Mouse (Mus musculus) cerebellum, adult 11-12 months (tissue): ENCODE measurements around the gene Abca4.
"Not testable (repeated sequence)": the region's sequence is repeated elsewhere in the genome, so short reads cannot be mapped to it uniquely, and the experiment has no call there.

Experiments
- DNase-seq: peaks from one replicate; pipeline ENCODE4 v3.0.0; 2022

Gene Abca4

DNA sequence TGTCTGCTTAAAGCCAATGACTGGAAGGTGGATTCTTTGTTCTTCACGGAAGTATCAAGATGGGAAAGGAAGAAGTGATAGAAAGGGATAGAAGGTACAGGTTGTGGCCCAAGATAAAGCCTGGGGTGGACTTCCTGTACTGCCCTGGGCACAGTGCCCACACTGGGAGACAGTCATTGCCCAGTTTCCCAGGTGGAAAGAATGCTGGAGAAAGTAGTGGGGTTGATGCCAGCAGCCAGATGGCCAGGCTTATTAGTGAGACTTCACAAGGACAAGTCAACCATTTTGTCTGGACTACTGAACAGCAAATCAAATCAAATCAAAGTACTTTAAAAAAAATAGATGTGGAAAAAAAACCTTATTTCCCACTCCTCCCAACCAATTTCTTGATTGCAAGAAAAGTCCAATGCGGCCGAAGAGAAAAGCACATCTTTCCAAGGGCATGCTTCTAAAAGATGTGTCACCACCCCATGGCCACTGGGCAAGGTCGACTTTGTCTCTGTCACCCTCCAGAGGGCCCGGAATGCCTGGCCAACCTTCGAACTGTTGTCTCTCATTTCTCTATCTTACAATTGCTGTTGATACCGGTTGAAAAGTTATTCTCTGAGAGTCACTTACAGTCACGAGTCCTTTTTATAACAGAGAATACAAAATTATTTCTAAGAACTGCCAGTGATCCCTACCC lies 132.6 kb downstream of the Abca4 start:
- DNase-seq = peak; percentile 97

DNA sequence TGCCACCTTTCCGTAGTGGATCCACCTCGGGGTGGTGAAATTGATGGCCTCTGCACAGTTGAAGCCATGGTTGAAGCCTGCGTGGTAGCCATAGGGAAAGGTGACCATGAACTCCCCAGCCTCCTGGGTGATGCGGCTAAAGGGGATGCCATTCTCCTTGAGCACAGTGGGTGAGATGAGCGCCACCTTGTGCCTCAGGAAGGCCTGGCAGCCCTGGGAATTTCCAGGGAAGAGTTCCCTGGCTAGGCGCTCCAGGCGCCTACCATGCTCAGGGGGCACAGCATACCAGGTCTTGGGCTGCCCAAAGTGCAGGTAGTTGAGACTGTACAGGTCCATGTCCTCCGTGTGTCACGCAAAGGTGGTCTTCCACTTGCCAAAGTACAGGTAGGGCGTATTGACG lies 139.9 kb downstream of the Abca4 start:
- DNase-seq = no peak

DNA sequence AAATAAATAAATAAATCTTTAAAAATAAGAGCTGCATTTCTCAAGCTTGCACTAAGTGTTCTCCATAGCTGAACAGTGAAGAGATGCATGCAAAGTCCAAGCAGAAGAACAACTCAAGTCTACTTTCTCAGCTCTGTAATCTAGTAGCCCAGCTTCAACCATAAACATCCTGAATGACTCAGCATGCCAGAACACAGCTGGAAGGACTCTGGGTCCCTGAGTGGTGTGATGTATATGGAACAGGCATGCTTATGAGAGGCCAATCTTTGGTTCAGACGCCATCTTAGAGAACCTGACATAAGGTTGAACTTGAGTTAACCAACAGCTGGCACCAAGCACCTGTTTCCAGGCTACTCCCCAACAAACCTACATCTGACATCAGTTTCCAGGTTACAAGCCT lies 142.7 kb downstream of the Abca4 start:
- no peak for DNase-seq

DNA sequence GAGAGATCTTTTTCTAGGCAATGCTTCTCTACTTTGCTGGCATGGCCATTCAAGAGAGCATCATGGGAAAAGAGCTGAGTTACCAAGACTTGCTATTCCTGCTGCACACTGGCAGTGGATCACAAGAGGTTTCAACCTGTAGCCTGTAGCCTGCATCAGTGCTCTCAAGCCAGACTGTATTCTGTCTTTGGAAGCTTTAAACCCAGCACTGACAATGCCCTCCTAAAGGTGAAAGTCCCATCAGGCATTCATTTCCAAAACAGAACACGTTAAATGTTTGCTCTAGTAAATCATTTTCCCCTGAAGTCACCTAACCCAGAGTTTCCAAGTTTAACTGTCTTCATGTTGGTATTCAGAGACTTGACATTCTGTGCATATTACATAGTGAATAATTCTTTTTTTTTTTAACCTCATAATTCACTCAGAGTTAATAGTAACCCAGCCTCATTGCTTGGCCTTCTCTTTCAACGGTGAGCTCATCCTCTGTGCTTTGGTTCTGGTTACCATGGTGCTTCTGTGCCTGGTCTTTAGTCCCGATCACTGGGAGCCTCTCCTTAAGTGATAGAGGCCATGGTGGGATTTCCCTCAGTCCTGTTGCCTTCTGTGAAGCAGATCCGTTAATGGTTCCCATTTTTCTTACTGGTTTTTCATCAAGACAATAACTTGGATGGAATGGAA lies 152.5 kb downstream of the Abca4 start:
- DNase-seq = no peak

DNA sequence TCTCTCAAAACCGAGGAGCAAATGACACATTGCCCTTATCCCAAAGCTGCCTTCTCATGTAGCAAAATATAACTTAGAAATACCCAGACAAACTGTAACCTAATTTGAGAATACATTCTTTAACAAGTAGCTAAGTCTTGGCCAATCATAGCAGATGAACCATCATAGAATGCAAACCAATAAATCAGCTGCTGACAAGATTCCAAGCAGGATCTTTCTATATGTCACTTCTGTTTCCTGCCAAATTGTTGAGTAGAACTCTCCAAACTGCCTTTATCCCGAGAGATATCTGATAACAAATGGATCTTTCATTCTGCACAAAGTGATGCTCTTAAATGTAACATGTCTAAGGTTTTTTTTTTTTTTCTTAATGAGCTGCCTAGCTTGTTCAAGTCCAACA lies 154.3 kb downstream of the Abca4 start:
- DNase-seq = no peak

DNA sequence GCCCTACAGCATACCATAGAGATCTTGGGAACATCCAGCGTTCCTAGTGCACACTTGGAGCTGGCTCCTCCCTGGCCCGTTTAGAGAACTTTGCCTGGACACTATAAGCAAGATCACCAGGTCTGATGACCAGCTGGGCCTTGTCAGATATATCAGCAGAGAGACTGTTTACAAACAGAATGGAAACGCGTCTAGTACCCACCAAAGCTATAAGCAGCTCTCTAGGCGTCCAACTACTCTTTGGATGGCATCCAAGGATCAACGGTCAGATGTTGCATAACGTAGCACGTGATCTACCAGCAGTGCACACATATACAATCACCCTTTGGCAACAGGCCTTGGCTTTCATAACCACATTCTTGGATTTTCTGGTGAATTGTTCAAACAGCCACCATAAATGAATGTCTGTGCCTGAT lies 154.7 kb downstream of the Abca4 start:
- peak; percentile 52 for DNase-seq

DNA sequence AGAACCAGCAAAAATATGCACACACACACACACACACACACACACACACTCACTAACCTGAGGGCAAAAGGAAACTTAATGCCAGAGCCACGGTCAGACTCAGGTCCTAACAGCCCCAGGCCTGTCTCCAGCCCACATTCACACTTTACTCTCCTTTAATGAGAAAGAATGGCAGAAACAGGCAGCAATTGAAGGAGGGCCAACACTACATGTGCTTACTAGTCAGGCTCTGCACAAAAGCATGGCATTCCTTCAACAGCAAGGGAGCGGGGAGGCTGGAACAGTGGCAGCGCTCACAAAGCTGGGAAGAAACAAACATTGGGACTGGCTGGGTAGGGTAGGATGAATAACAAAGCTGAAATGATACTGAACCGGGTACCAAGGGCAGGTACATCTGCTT lies 155.4 kb downstream of the Abca4 start:
- DNase-seq = no peak

DNA sequence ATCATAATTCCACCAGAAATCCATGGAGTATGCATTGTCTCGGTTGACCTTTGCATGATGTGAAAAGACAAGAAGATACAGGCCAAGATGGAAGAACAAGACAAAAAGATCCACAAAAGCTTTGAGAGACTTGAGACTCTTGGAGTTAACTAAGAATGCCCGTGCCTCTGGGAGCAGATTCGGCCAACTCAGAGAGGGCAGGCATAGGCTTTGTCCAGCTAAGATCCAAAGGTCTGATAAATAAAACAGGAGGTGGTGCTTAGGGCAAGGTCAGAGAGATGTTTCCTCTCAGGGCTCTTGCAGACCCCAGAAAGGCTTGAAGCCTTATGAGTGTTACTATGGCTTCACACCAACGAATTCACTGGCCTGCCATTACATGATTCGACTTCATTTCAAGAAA lies 155.8 kb downstream of the Abca4 start:
- DNase-seq = no peak

DNA sequence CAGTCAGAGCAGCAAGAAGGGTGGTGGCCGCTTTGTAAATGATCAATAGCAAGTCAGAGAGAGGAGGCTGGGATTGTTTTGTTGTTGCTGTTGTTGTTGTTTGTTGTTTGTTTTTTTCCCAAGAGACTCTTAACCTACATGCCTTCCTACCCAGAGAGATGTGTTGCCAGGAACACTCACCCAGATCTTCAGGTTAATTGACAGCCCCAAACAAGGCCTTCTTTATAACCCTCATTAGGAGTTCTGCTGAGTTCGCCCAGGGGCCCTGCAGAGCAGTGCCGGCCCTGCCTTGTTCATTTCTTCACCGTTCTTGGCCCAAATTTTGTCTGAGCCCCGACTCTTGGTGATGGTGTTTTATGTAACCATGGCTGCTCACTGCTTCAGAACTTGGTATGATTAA lies 156.2 kb downstream of the Abca4 start:
- no peak for DNase-seq

DNA sequence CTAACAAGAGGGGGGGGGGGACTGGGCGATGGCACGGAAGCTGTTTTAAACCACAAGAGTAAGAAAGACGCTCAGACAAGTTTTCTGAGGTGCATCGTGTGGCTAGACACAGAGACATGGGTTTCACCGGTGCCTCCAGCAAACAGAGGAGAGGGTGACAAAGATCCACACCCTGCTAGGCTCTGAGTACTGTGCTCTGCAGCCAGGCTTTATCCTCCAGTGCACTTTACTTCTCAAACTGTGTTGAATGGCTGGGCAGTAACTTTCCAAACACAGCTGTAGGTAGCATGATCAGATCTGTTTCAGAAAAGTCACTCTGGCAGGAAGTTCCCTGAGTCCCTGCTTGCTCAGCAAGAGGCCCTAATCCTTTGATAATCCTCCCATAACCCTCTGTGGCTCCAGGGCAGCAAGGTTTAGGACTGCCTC lies 158.1 kb downstream of the Abca4 start:
- no peak for DNase-seq

DNA sequence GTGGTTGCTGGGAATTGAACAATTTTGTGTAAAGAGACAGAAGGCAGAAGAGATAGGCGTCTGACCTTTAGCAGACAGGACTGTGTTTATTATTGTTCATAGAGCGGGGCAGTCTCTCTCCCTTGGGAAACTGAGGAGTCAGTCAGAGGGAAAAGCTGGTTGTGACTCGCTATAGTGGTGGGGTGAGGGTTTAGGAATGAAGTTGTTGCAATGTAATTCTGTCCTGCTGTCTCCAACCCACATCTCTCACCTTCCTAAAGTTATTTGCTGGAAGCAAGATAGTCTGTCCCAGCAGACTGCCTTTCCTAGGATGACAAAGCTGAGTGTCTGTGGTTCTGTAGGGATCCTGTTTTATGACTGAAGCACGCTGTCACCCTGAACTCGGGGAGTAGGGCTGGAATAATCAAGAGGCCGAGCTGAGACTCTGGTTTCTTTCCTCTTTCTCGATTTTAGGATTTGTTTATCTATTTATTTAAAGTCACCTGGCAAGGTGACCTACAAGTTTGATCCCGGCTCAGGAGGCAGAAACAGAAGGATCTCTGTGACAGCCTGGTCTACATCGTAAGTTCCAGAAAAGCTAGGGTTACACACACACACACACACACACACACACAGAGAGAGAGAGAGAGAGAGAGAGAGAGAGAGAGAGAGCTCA lies 159.6 kb downstream of the Abca4 start:
- DNase-seq = no peak

DNA sequence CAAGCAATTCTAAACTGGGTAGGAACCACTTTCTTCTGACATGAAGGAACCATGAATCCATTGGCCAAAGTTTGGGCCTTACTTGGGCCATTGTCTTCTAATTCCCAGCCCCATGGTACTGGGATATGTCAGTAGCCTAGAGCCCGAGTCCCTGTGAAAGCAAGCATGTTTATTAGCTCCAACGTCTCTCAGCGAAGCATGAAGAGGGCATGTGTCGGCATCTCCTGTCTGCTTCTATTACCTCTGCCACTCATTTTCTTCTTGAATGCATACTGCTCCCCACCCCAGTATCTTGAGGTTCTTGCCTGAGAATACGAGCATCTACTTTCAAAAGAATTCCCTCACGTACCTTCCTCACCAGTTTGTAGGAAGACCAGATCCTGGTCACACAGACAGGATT lies 161.5 kb downstream of the Abca4 start:
- DNase-seq = no peak

DNA sequence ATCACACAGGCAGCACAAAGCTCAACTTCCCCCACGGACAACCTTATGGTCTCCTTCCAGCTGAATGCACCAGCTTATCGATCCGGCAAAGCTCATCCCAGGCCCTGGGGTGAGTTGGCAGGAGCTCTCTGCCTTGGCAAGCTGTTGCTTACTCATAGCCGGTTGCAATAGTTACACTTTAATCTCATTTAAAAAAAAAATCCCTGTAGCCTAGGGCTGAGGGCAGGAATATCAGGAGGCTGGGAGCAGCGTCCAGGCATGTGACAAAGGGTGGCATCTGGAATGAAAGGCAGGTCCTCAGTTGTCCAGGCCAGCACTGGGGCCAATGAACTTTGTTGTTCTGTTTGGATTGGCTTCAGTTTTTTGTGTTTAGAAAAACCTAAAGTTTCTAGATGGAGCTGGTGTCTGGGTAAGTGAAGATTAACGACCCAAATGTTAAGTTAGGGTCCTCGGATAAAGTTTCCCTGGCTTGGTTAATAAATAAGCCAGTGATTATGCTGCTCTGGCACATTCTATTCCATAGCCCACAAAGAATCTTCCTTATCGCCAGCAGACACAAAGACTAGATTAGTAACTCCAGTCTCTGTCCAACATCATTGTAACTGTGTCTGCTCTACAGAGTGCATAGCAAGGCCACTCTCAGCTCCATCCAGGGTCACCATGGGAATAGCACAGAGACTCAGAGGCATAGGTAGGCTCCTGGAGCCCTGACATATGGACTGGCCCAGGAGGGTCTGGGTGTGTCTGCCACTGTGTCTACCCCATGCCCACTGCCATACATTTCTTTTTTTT lies 162.2 kb downstream of the Abca4 start:
- peak; percentile 98 for DNase-seq

DNA sequence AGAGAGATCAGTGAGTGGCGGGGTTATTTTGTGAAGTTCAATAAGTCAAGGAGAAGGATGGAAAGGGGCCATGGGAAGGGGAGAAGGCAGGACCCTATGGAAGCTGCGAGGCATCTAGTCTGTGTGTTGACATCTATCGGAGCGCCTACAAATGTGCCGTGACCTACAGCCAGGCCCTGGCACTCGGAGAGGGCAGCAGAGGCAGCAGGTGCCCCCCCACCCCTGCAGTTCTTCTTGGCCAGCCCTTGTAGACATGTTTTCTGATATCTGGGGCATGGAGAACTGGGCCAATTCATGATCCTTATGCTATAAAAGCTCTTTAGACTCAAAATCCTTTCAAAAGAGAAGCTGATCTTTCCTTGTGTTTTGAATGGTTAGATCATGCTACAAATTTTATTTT lies 163.5 kb downstream of the Abca4 start:
- peak; percentile 88 for DNase-seq

DNA sequence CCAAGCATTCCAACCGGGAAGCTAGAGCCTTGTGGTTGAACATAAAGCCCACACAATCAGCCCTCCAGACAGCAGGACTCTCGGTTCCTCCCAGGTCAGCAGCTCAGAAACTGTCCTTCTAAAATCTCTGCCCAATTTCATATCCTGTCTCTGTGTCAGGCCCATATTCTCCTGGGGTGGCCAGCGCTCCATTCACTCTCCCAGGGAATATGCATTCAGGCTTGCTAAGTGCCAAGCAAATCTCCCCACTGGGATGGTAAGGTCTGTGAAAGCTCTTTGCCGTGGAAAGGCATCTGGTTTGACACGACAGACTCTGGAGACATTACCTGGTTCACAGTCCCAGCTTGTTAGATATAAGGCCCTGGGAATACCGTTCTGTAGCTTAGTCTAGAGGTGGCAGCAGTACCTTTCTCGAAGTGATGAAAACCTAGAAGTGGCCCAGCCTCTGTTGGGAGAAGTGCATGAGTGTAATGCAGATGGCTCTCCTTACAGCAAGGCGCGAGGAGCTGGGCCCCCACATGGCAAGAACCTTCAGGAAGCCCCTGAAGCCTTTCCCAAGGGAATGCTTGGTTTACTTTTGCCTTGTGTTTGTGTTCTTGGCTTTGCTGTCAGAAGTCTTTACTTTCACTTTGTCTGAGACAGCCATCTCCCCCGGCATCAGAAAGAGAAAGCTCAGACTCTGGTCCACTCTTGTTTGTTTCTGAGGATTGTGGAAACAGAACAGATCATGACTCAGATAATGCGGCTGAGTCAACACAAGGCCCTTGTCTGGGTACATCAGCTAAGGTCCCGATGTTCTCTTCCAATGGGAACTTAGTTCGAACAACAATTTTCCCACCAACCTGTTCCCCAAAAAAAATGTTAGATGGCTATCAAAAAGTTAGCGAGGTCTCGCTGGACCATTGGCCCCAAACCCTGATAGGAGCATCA lies 164.3 kb downstream of the Abca4 start:
- DNase-seq = peak; percentile 45

DNA sequence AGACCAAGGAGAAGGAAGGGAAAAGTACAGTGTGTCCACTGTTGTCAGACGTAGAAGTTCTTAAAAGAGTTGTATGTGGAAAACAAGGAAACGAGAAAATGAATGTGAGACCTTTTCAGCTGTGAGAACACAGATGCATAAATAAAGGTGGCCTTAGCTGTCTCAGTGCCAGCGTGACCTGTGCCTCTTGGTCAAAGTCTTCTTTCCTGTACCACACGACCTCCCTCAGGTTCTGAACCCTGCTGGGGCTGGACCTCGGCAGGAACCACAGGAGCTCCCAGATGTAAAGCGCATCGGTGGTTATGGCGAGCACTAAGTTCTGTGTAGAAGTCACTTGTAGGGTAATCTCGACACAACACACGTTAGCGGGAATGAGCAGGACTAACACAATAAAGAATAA lies 165.3 kb downstream of the Abca4 start:
- no peak for DNase-seq

DNA sequence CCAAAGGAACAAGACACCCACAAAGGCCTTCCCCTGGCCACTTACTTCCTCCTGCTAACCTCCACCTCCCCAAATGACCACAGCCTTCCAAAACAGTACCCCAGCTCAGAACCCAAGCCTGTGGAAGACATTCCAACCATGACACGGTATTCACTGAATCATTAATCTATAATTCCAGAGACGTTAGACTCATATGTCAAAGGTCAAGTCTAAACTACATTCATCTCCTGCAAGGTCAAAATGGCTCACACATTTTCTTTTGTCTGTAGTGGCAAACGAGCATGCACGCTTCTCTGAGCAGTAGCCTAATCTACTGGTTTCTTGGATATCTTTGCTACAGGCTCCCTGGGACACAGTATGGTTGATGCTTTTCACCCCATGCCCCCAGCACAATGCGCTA lies 166.2 kb downstream of the Abca4 start:
- no peak for DNase-seq

DNA sequence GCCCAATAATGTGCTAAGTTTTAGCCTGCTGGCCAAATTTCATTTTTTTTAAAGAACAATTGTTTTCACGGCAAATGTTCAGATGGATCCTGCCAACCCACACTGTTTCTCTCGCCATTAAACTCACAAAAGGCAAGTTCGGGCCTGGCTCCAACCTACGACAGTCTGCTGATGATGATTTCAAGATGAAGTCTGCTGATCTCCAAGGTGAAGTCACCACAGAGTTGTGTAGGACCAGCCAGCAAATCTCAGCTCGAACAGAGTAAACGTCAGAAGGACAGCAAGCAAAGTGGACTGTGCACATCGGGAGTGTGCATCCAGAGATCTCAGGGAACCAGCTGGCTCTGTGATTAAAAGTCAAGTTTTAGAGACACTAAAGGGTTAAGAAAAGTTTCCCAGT lies 166.6 kb downstream of the Abca4 start:
- DNase-seq = no peak

DNA sequence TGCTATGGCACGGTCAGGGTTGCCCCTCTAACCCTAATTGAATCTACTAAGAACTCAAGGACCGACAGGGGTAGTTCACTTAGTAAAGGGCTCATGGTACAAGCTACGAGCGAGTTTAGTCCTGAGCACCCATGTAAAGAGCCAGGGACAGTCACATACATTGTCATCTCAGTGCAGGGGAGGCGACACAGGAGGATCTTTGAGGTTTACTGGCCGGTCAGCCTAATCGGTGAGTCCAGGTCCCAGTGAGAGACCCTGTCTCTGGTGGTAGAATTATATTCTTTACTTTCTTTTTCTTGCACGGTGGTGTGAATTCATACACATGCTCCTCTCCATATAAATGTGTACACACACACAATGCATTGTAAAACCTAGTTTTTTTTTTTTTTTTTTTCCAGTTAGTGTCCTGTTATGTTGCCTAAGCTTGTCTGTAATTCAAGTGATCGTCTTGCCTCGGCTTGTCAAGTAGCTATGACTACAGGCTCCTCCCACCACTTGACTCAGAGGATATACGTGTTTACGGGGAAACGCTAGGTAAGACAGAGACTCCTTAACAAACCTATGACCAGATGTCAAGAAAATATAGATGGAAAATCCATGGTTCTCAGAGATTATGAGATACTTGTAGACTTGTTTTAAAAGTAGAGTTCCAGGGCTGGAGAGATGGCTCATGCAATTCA lies 167.3 kb downstream of the Abca4 start:
- no peak for DNase-seq

DNA sequence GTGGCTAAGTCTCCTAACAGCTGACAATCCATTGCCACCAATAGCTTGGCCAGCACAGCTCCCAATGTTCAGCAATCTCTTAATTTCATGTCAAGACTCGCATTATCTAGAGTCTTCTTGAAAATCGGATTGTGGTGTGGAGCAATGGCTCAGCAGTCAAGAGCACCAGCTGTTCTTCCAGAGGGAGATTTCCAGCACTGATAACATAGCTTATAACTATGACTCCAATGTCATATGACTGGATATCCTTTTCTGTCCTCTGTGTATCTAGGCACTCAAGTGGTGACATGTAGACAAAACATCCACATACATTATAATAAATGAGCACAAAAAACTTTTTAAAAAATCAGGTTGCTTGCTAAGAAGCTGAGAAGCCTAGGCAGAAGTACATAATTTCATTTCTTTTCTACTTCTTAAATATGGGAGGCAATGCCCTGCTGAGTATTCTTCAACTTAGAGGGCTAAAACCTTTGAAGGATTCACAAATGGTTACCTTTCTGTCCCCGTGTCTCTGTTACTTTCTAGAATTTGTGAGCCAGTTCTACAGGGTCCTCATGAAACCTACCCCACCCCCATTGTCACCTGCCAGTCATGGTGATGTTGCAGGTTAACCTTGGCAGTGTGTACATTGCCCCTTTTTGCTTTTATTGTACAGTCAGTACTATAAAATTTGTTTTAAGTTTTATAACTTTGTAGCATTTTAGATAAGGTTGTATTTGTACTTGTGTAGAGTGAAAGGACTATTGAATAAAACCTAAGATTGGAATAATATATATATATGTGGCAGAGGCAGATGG lies 177.2 kb downstream of the Abca4 start:
- DNase-seq = no peak

DNA sequence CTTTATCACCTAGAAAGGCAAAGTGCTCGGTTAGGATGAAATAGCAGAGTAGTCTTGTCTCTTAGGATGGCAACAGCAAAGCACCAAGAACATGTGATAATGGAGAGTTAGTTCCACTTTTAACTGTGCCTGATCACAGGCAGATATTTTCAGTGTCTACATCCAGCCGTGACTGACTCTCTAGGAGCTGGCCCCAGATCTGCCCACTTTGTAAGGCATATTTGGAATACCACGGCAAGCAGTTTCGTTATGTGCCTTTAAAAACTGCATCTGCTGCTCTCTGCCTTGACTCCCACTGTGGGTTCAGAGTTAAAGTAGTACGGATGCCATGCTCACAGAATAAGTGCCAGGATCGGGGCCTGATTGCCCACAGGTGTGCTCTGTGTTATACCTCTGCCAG lies 182.7 kb downstream of the Abca4 start:
- not testable (repeated sequence) for DNase-seq
